Mouse (Mus musculus) retina, embryonic 14.5 days (tissue): ENCODE results near the gene Sun2.

Source experiments
- DNase-seq: peaks from one replicate; pipeline ENCODE4 v3.0.0-alpha.2; 2015; ENCODE audit warnings: low spot score

Gene Sun2

GRCm38 (mm10) chr15:79686046-79686869 lies 56.1 kb downstream of the Sun2 start:
- DNase-seq, result no peak

- no peak for DNase-seq
These were observed 57.1 kb downstream of the Sun2 start for GRCm38 (mm10) chr15:79685141-79685641.

GRCm38 (mm10) chr15:79684616-79685015 lies 57.7 kb downstream of the Sun2 start:
- no peak for DNase-seq

GRCm38 (mm10) chr15:79683707-79684465 lies 58.5 kb downstream of the Sun2 start:
- no peak for DNase-seq

- no peak for DNase-seq
These were observed 59.2 kb downstream of the Sun2 start for GRCm38 (mm10) chr15:79683146-79683545.

- no peak for DNase-seq
These were observed 60.4 kb downstream of the Sun2 start for GRCm38 (mm10) chr15:79681973-79682372.

- DNase-seq, result no peak
These were observed 64.4 kb downstream of the Sun2 start for GRCm38 (mm10) chr15:79677936-79678335.
